Mouse (Mus musculus): ENCODE measurements around the gene Hvcn1.

Hvcn1 gene

GRCm38 (mm10) chr5:122237200-122237599 is 30.6 kb downstream of the Hvcn1 start:
- no peak for DNase-seq

DNA sequence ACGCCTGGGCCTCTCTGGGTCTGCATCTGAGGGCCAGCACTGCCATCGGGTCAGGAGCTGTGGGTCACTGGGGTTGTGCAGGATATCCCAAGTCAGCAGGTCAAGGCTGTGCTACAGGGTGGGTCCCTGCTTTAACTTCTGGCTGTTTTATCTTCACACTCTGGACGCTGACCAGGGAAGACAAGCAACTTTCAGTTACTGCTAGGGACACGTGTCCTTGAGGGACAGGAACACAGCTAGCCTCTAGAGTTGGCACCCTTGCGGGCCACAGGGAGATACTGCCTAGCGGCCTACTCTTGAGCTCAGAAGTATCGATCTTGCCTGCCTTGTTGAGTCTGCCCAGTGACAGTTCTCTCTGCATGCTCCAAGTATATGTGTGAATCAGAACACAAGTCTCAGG is 33.0 kb downstream of the Hvcn1 start:
- no peak for DNase-seq

GRCm38 (mm10) chr5:122240521-122240920 is 33.9 kb downstream of the Hvcn1 start:
- DNase-seq = peak; percentile 65

DNA sequence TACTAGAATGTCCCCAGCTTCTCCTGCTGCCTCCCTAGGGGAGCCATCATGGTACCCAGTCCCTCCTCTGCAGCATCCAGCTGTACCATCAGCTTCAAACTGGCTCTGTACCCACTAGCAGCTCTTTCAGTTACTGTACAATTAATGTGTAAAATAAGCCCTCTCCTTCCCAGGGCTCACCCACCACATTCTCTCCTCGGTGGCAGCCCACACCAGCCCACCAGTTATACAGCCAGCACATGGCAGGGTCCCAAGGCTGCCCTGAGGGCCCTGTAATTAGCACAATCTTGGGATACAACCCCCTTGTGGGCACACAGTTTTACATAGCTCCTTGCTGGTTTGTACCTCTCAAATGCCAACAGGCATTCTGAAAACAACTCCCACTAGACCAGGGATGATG is 34.4 kb downstream of the Hvcn1 start:
- no peak for DNase-seq

- no peak for DNase-seq
Measured at GRCm38 (mm10) chr5:122242521-122243123, 36.0 kb downstream of the Hvcn1 start.

DNA sequence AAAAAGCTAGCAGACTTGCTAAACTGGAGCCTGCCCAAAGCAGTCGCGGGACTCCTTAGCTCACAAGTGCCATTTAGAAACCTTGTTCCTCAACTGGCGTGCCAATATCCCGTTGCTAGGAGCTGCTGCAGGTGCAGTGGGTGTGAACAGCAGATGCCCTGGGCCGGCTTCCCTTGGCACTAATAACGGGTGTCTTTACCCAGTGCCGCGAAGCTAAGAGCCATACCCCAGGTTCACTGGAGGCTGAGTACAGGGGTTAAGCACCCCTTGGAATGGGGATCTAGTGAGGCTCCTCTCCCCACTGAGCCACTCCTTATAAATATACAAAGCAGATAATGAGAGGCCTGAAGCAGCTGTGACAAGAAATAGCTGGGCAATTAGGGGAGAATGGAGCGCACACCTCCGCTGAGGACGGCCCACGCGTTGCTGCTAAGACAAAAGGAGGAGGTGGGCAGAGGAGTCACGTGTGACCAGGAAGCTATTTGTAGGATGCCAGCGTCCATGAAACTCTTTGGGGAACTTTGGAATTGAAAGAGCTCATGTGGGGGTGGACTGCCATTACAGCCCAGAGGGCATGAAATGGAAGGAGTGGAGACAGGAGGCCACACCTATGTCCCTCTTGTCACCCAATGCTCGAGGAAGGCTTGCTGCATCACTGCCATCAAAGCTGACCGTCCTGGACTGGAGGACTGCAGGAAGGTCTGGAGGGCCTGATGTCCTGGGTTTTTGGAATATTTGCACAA is 37.3 kb downstream of the Hvcn1 start:
- DNase-seq = no peak

GRCm38 (mm10) chr5:122245186-122245585 is 38.6 kb downstream of the Hvcn1 start:
- no peak for DNase-seq

DNA sequence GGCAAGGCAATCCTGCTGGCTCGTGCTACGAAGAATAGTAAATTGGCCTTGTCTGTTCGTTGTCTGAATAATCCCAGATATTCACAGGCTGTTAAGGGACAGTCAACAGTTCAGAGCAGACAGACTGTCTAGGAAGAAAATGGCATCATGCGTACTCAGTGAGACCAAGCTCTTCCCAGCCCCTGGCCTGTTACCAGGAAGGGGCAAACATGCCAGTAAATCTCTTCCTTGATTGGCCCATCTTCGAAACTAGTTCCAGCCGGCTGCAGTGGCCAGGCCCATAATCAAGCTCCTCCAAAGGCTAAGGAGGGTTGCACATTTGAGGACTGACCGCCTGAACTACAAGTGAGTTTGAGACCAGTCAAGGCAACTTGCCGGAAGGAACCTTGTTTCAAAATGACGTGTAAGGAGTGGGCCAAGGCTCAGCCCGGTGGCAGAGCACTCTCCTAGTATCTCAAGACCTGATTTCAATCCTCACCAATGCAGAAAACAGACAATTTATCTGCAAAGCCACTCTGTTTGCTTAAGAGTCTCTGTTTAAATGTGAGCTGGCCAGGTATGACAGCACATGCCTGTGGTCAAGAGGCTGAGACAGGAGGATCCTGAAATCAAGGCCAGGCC is 40.1 kb downstream of the Hvcn1 start:
- DNase-seq = no peak

DNA sequence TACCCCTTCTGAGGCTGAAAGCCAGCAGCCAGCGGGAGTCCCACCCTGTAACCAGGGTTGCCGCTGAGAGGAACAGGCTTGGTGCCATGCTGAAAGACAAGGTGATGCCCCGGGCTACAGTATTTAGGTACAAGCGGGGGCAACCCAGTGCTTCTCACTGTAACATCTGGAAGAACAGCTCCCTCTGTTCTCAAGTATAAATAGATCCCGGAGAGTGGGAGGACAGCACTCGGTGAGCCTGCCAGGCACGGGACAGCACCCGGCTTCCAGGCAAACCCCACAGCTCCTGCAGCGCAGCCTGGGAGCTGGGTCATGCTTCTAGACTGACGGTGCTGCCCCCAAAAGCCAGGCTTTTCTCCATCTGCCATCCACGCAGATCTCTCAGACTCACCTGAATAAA is 40.9 kb downstream of the Hvcn1 start:
- no peak for DNase-seq

GRCm38 (mm10) chr5:122247934-122248333 is 41.3 kb downstream of the Hvcn1 start:
- DNase-seq = no peak

- DNase-seq = no peak
Measured at GRCm38 (mm10) chr5:122249281-122249680, 42.7 kb downstream of the Hvcn1 start.

GRCm38 (mm10) chr5:122251895-122252606 is 45.4 kb downstream of the Hvcn1 start:
- DNase-seq = no peak

- DNase-seq = no peak
Measured at GRCm38 (mm10) chr5:122258027-122258741, 51.6 kb downstream of the Hvcn1 start.

GRCm38 (mm10) chr5:122262104-122262503 is 55.5 kb downstream of the Hvcn1 start:
- DNase-seq = no peak

DNA sequence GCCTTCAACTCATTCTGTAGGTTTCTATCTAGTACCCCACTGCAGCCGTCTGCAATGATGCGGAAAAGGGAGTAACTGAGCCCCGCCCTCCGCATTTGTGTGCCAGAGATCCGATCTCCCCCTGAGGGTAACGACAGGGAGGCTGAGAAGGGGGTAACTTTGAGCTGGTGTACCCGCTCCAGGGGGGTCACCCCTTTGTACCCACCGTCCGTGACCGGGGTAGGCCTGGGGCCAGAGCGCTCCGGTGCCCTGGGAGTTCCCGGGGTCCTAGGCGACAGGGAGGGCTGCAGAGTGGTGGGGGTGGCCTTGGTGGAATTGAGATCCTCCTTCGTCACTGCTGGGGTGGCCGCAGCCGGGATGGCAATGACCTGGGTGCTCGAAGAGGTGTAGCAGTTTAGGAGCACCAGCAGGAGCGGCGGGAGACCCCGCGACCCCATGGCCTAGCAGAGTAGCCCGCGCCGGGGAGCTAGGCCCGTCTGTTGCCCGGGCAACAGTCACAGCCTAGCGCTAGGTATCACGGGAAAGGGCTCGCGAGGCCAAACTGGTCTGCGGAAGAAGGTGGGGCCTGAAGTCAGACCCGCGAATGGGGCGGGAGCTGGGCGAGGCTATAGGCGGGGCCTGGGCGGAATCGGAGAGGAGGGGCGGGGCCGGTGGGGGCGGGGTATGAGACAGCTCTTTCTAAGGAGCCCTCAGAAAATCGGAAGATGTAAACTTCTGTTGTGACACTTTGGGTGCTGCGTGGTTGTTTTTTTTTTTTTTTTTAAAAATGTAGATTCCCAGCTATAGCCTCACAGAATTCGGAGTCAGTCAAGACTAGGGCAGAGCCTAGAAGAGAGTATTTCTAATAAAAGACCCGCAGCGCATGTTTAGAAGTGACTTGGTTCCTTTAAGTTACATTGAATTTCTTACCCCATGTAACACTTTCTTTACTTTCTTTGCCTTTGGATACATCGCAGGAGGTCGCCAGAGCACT is 57.6 kb downstream of the Hvcn1 start, which contains the start of gene Tctn1:
Tctn1 (minus strand) TSS at position 528 of the 973 bp plus-strand sequence.
- peak; percentile 85 for DNase-seq

DNA sequence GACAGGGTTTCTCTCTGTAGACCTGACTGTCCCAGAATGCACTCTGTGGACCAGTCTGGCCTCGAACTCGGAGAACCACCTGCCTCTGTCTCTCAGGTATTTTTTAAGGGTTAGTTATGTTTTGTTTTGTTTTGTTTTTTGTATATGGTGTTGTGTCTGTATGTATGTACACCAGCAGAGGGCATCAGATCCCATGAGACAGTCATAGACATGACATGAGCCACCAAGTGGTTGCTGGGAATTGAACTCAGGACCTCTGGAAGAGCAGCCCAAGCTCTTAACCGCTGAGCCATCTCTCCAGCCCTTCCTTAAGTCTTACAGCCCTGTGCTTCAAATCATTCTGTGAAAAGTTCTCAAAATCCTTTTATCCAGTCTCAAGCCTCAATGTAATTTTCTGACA is 58.6 kb downstream of the Hvcn1 start:
- no peak for DNase-seq

- no peak for DNase-seq
Measured at GRCm38 (mm10) chr5:122265942-122266341, 59.3 kb downstream of the Hvcn1 start.

- no peak for DNase-seq
Measured at GRCm38 (mm10) chr5:122267136-122267535, 60.5 kb downstream of the Hvcn1 start.

GRCm38 (mm10) chr5:122267899-122268298 is 61.3 kb downstream of the Hvcn1 start:
- DNase-seq = peak; percentile 86

DNA sequence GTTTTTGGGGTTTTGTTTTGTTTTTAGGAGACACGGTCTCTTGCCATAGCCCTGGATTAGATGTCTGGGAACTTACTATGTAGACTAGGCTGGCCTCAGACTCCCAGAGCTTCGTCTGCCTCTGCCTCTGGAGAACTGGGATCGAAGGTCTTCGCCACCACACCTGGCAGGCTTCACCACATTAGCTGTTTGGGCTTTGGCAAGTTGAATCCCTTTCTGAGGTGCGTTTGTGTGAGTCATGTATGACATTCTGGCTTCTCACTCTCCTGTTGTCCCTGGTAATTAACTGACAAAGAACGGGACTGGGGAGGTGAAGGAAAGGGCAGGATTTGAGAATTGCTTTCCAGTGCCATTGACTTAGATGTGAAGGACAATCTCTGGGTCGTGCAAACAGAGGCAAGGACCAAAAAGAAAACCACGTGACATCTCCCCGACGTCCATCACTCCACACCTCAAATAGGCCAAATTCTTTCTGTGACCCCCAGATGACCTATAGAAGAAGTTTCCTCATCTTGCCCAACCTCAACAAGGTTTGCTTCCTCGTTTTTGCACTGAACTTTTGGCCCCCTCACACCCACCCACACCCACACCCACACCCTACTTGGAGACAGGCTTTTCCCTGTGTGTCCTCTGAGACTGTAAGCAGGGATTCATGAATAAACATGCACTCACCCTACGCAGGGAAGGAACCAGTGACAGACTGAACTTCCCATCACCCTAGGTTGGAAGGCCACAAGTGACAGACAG is 62.4 kb downstream of the Hvcn1 start:
- no peak for DNase-seq

- DNase-seq = no peak
Measured at GRCm38 (mm10) chr5:122272821-122273220, 66.2 kb downstream of the Hvcn1 start.

All from kidney, adult 18-20 months (tissue).